Mouse (Mus musculus): ENCODE measurements around the gene Ifi203.
"Not testable (repeated sequence)": the region's sequence is repeated elsewhere in the genome, so short reads cannot be mapped to it uniquely, and the experiment has no call there.

GRCm38 (mm10) chr1:173941924-173942779 is at the start of gene Ifi203, which contains the start of gene Mndal:
- not testable (repeated sequence) for TF ChIP-seq CTCF (conservative IDR thresholded peaks at IDR 0.05; ENCODE audit: insufficient read depth, insufficient read length, low read depth, low read length); POLR2A (IDR thresholded peaks at IDR 0.05; ENCODE audit: low read depth, low read length)

Data from kidney, adult 2 months (tissue).